Mouse (Mus musculus): ENCODE measurements around the gene Nxn. TPM values are rescaled to one million over a fixed set of nuclear protein-coding genes. Genes with fewer than 3 reads are reported as not detected.

Gene Nxn
- polyA plus RNA-seq, 1 experiment, result 0.35 TPM

DNA sequence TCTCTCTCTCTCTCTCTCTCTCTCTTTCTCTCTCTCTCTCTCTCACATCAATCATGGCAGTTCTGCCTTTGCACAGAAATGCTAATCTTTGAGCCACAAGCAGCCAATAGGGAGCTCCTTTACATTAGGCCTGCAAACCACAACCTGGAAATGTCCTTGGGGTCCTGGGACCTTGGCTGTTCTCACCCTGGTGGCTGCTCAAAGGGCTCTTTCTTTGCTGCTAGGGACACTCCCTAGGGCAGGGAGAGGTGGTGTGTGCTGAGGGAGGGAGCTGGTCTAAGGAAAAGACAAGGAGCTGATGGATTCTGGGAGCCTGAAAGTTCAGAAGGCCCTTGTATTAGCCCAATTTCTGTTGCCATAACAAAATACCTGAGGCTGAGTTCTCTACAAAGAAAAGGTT lies 28.4 kb downstream of the Nxn start:
- H3K4me3 ChIP-seq (ENCODE audit: insufficient read depth, low read length), result no peak overlapping the region
- H3K4me1 ChIP-seq (ENCODE audit: control insufficient read depth, insufficient read depth, low read length), result no peaks in the 10 kb centered on the region
- H3K27ac ChIP-seq (ENCODE audit: insufficient read depth, low read depth, low read length), result no peak overlapping the region
- TF ChIP-seq CTCF (IDR thresholded peaks at IDR 0.05; ENCODE audit: low read depth, low read length), result no peak
- TF ChIP-seq POLR2A (IDR thresholded peaks at IDR 0.05; ENCODE audit: borderline replicate concordance, low read depth, low read length), result no peak

DNA sequence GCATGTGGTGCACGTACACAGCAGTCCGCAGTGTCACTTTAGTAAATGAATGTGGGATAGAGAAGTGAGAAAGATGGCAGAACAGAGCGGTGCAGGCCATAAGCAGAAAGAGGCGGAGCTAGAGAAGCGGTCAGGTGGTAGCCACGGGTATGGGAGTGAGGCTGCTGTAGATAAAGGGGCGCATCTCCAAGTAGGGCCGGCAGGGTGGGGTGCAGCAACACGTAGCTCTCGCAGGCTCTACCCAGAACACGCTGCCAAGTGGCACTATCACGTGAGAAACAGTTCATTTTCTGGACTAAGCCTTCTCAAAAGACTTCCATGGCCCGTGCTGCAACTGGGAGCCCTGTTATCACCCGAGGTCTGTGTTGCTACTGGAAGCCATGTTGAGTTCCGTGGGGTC lies 32.2 kb downstream of the Nxn start:
- Histone ChIP-seq H3K27ac (ENCODE audit: insufficient read depth, low read depth, low read length) (no peak overlapping the region), H3K4me1 (ENCODE audit: control insufficient read depth, insufficient read depth, low read length) (no peaks in the 10 kb centered on the region), H3K4me3 (ENCODE audit: insufficient read depth, low read length) (no peak overlapping the region)
- TF ChIP-seq CTCF (IDR thresholded peaks at IDR 0.05; ENCODE audit: low read depth, low read length) (no peak), POLR2A (IDR thresholded peaks at IDR 0.05; ENCODE audit: borderline replicate concordance, low read depth, low read length) (no peak)

DNA sequence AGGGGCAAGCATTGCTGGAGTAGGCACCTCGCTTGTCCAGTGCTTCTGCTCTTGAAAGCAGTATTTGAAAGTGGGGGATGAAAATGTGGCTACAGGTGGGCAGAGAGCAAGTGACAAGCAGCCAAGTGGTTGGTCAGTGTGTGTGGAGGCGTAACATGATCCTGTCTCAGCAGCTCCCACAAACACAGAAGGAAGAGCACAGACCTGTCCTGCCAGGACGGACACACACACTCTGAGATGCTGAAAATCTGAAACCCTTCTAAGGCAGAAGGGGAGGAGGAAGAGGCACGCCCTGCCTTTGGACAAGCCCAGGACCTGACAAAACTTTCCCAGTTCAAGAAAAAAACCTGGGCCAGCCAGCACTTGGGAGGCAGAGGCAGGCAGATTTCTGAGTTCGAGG lies 34.9 kb downstream of the Nxn start:
- TF ChIP-seq POLR2A (IDR thresholded peaks at IDR 0.05; ENCODE audit: borderline replicate concordance, low read depth, low read length) (no peak), CTCF (IDR thresholded peaks at IDR 0.05; ENCODE audit: low read depth, low read length) (no peak)
- H3K4me3 ChIP-seq (ENCODE audit: insufficient read depth, low read length), result no peak overlapping the region
- H3K4me1 ChIP-seq (ENCODE audit: control insufficient read depth, insufficient read depth, low read length), result no peaks in the 10 kb centered on the region
- no peak overlapping the region for H3K27ac ChIP-seq (ENCODE audit: insufficient read depth, low read depth, low read length)

DNA sequence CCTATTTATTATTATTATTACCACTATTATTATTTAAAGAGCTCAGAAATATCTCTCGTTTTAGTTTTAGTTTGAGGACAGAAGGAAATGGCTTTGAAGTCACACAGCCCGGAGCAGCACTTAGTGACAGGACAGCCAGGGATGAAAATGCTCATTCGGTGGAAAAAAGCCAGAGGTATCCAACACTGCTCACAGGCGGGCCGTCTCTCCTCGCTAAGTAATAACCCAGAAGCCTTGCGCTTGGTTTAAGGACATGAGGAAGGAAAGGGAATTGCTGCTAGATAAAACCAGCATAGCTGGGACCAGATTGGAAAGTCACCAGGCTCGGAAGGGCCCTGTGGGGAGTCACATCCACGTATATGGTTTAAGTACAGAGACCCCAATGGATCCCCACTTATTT lies 35.3 kb downstream of the Nxn start:
- no peaks in the 10 kb centered on the region for H3K4me1 ChIP-seq (ENCODE audit: control insufficient read depth, insufficient read depth, low read length)
- TF ChIP-seq POLR2A (IDR thresholded peaks at IDR 0.05; ENCODE audit: borderline replicate concordance, low read depth, low read length) (no peak), CTCF (IDR thresholded peaks at IDR 0.05; ENCODE audit: low read depth, low read length) (no peak)
- H3K4me3 ChIP-seq (ENCODE audit: insufficient read depth, low read length), result no peak overlapping the region
- no peak overlapping the region for H3K27ac ChIP-seq (ENCODE audit: insufficient read depth, low read depth, low read length)

DNA sequence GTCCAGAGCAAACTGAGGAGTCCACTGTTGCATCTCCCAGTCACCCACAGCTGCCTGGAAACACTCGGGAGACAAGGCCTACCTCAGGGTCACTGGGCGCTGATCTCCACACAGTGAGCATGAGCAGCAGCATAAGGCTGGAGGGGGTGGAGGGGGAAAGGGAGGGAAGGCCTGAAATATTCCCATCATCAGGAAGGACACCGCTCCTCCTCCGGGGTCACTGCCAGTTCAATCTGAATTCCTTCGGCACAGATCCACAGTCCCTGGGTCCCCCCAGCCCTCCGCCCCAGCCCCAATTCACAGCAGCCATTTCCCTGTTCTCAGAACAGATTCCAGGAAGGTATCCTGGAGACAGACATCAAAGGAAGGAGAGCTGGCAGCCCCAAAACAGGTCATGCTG lies 35.8 kb downstream of the Nxn start:
- TF ChIP-seq CTCF (IDR thresholded peaks at IDR 0.05; ENCODE audit: low read depth, low read length), result no peak
- no peak for TF ChIP-seq POLR2A (IDR thresholded peaks at IDR 0.05; ENCODE audit: borderline replicate concordance, low read depth, low read length)
- Histone ChIP-seq H3K4me3 (ENCODE audit: insufficient read depth, low read length) (no peak overlapping the region), H3K4me1 (ENCODE audit: control insufficient read depth, insufficient read depth, low read length) (no peaks in the 10 kb centered on the region), H3K27ac (ENCODE audit: insufficient read depth, low read depth, low read length) (no peak overlapping the region)

DNA sequence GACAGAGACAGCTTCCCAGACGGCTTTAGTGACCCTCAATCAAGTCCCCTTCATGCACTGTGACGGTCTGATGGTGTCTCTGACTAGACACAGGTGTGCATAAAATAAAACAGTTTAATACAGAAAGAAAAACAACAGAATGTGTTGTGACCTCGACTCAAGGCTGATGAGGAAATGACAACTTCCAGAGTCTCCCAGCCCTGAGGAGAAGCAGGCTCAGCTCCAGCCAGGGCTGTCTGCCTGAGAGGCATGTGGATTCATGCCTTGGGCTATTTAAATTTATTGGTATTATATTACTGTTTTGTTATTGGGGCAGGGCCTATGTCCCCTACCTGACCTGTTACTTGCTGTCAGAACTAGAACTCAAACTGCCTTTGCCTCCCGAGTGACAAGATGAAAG lies 37.5 kb downstream of the Nxn start:
- Histone ChIP-seq H3K4me3 (ENCODE audit: insufficient read depth, low read length) (no peak overlapping the region), H3K4me1 (ENCODE audit: control insufficient read depth, insufficient read depth, low read length) (no peaks in the 10 kb centered on the region), H3K27ac (ENCODE audit: insufficient read depth, low read depth, low read length) (no peak overlapping the region)
- TF ChIP-seq POLR2A (IDR thresholded peaks at IDR 0.05; ENCODE audit: borderline replicate concordance, low read depth, low read length) (no peak), CTCF (IDR thresholded peaks at IDR 0.05; ENCODE audit: low read depth, low read length) (no peak)

DNA sequence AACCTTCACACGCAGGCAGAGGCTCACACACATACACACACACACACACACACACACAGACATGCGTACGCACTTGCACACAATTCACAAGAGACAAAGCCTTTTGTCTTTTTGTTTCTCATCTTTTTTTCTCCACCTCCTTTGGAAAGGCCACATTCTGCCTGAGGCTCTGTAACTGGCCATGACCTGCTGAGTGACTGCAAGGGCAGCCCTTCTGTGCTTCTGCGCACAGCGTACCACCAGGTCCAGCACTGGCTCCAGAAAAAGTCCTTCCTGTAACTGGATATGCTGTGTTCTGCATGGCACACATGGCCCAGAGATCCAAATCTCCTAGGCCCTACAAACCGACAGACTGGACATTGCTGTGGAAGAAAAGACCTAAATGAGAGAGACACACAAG lies 38.7 kb downstream of the Nxn start:
- no peak overlapping the region for H3K27ac ChIP-seq (ENCODE audit: insufficient read depth, low read depth, low read length)
- H3K4me3 ChIP-seq (ENCODE audit: insufficient read depth, low read length), result no peak overlapping the region
- TF ChIP-seq CTCF (IDR thresholded peaks at IDR 0.05; ENCODE audit: low read depth, low read length), result no peak
- H3K4me1 ChIP-seq (ENCODE audit: control insufficient read depth, insufficient read depth, low read length), result no peaks in the 10 kb centered on the region

DNA sequence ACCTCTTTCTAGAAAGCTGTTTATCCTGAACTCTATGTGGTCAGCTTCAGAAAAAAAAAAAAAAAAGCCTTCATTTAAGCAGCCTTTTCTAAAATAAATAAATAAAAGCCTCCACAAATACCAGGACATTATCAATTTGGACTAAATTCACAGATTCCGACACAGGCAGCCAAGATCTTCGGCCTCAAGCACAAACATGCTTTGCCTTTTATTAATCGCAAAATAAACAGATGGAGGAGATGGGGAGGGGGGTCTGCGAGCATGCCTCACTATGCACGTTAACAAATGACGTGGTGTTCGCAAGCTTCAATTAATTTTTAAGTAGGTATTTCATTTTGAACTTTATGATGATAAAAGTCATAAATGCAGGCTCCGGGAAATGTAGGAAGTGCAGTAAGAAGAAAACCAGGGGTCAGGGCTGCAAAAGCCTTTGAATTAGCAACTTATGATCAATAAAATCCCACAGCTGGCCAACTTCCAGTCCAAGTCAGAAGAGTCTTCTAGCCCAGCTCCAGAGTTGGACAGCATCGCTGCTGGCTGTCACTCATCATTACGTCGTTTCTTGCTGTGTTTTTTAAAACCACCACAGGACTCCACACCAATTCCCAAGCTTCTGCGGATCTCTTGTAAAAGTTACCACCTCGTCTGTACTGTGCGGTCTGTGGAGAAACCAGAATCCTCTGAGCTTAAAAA lies 40.2 kb downstream of the Nxn start:
- TF ChIP-seq POLR2A (IDR thresholded peaks at IDR 0.05; ENCODE audit: borderline replicate concordance, low read depth, low read length) (no peak), CTCF (IDR thresholded peaks at IDR 0.05; ENCODE audit: low read depth, low read length) (no peak)
- H3K4me3 ChIP-seq (ENCODE audit: insufficient read depth, low read length), result no peak overlapping the region
- H3K4me1 ChIP-seq (ENCODE audit: control insufficient read depth, insufficient read depth, low read length), result no peaks in the 10 kb centered on the region
- no peak overlapping the region for H3K27ac ChIP-seq (ENCODE audit: insufficient read depth, low read depth, low read length)

DNA sequence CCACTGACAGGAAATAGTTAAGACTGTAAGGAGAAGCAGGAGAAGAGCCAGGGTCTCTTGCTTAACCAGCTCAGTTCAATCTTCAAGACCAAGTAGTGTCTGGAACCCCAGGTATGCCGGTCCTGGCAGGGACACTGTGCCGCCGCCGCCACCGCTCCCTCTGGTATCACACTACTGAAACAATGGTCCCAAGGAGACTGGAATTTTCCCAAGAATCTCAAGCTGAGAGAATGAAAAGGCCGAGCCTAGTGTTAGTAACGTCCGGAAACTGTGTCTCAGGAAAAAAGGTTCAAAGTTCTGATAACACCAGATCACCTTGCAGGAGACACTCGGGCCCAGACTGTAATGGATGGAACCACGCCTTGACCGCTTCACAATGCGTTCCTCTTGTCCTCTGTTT lies 41.5 kb downstream of the Nxn start:
- TF ChIP-seq CTCF (IDR thresholded peaks at IDR 0.05; ENCODE audit: low read depth, low read length), result no peak
- no peak for TF ChIP-seq POLR2A (IDR thresholded peaks at IDR 0.05; ENCODE audit: borderline replicate concordance, low read depth, low read length)
- H3K27ac ChIP-seq (ENCODE audit: insufficient read depth, low read depth, low read length), result no peak overlapping the region
- no peak overlapping the region for H3K4me3 ChIP-seq (ENCODE audit: insufficient read depth, low read length)
- H3K4me1 ChIP-seq (ENCODE audit: control insufficient read depth, insufficient read depth, low read length), result no peaks in the 10 kb centered on the region

DNA sequence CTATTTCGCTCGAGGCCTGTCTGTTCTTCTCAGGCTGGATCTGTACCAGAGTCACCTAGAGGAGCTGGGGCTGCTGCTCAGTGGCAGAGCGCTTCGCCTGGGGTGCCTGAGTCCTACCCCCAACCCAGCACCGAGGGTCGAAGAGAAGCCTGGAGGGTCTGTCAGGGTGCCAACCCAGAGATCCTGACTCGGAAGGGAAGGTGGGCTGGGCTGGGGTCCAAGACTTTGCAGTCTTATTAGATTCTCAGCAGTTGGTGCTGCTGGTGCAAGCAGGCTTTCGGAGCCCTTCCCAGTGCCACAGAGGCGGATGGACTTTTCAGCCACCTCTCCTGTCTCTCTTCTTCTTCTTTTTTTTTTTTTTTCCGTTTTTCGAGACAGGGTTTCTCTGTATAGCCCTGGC lies 42.8 kb downstream of the Nxn start:
- Histone ChIP-seq H3K4me3 (ENCODE audit: insufficient read depth, low read length) (no peak overlapping the region), H3K27ac (ENCODE audit: insufficient read depth, low read depth, low read length) (no peak overlapping the region), H3K4me1 (ENCODE audit: control insufficient read depth, insufficient read depth, low read length) (no peaks in the 10 kb centered on the region)
- TF ChIP-seq CTCF (IDR thresholded peaks at IDR 0.05; ENCODE audit: low read depth, low read length) (no peak), POLR2A (IDR thresholded peaks at IDR 0.05; ENCODE audit: borderline replicate concordance, low read depth, low read length) (no peak)

DNA sequence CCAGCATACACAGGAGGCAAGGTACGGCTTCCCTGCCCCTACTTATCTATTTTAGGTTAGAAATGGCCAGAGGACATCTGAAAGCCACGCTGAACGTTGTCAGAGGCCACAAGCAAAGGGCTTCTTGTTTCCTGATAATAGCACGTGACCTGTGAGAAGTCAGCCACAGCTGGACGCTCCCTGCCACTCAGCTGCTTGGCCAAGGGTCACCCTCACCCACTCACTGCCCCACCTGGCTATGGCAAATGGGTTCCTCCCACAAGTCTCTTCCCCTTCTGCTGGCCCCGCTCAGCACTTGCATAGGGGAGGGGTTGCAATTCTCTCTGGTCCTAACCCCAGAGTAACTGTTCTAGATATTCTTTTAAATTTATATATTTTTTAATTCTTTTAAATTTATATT lies 43.5 kb downstream of the Nxn start:
- Histone ChIP-seq H3K4me1 (ENCODE audit: control insufficient read depth, insufficient read depth, low read length) (no peaks in the 10 kb centered on the region), H3K27ac (ENCODE audit: insufficient read depth, low read depth, low read length) (no peak overlapping the region), H3K4me3 (ENCODE audit: insufficient read depth, low read length) (no peak overlapping the region)
- TF ChIP-seq POLR2A (IDR thresholded peaks at IDR 0.05; ENCODE audit: borderline replicate concordance, low read depth, low read length), result no peak
- TF ChIP-seq CTCF (IDR thresholded peaks at IDR 0.05; ENCODE audit: low read depth, low read length), result no peak
